Mouse (Mus musculus) lung, postnatal 0 days (tissue): Measurements from ENCODE around the gene Pde4a.

Experiments used
- CTCF ChIP-seq: IDR thresholded peaks from 2 replicates; pipeline ENCODE4 v1.5.1; 2016; ENCODE audit warnings: antibody characterized with exemption, mild to moderate bottlenecking
- EP300 ChIP-seq: IDR thresholded peaks from 2 replicates; pipeline ENCODE4 v1.6.1; 2016; ENCODE audit warnings: antibody characterized with exemption, mild to moderate bottlenecking, control low read depth

GRCm38 (mm10) chr9:21241343-21241742 is 75.8 kb downstream of the Pde4a start:
- TF ChIP-seq EP300 (no peak), CTCF (peak; percentile 100)
